Mouse (Mus musculus): Measurements from ENCODE around the gene Hpn.

The Hpn gene

DNA sequence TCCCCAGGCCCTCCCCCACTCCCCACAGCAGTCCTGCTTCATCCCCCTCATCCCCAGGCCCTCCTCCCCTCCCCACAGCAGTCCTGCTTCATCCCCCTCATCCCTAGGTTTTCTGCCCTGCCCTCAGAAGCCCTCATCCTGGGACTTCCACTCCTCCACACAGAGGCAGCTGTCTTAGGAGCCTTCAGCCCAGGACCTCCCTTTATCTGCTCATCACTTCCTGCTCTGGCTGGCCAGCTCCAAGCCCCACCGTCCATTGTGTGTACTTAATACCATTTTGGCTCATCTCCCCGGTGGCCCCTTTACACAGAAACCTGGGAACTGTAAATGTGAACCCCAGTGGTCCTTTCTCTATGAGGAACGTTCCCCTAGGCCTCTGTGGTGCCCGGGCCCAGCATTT lies 3.1 kb downstream of the Hpn start:
- DNase-seq (ENCODE audit: low read depth, low spot score): no peak

DNA sequence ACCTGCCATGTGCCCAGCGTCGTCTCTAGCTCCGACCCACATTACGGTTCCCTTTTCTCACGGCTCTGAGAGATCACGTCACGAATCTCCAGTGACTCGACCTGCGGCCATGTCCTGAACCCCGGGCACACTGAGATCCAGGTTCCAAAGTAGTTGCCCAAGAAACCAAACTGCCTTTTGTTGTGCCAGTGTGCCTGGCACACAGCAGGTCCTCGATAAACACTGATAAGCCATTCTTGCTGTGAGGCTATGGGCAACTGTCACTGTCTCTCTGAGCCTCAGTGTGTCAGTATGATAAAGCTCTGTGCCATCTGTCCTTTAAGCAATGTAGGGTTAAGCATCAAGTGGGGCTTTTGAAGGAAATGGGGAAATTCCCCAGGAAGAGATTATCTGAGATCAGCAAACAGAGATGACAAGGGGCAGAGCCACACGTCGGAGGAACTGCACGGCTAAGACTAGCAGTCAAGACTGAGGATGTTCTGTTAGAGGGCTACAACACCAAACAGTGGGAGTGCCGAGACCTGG lies 4.2 kb downstream of the Hpn start:
- DNase-seq (ENCODE audit: low read depth, low spot score): no peak

GRCm38 (mm10) chr7:31109796-31110195 lies 5.3 kb downstream of the Hpn start:
- no peak for DNase-seq (ENCODE audit: low read depth, low spot score)

- DNase-seq (ENCODE audit: low read depth, low spot score): no peak
Measured at GRCm38 (mm10) chr7:31109091-31109490, 6.0 kb downstream of the Hpn start.

DNA sequence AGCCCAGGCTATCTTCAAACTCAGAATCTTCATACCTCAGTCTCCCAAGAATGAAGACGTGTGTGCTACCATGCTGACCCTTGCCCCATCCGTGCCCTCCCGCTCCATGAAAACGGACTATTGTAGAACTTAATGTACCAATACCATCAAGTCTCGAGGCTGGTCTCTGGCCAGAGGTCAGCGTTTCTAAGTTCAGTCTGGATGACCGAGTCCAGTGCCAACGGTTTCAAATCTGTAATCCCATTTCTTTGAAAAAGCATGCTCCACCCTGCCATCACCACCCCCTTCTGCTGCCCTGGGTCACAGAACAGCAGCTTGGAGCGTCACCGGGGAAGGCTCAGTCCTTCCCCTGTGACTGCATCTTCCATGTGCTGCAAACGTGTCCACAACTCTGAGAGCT lies 7.3 kb downstream of the Hpn start:
- DNase-seq (ENCODE audit: low read depth, low spot score): no peak

DNA sequence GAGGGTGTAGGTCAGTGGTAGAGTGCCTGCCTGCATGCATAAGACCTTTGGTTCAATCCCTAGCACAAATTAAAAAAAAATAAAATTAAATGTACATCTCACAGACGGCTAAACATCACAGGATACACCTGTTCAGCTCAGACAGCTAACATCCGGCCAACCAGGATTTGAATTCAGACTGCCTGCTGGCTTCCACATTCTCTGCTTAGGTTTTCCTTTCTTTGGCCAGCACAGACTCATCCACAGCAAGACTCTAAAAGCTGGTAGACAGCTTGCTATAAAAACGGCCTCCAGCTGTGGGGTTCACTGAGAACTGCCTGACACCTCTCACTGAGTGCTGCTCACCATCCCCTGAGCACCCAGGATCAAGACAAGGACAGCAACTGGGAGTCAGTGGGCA lies 8.9 kb downstream of the Hpn start:
- DNase-seq (ENCODE audit: low read depth, low spot score): no peak

GRCm38 (mm10) chr7:31105061-31105768 lies 9.9 kb downstream of the Hpn start:
- peak; percentile 68 for DNase-seq (ENCODE audit: low read depth, low spot score)

DNA sequence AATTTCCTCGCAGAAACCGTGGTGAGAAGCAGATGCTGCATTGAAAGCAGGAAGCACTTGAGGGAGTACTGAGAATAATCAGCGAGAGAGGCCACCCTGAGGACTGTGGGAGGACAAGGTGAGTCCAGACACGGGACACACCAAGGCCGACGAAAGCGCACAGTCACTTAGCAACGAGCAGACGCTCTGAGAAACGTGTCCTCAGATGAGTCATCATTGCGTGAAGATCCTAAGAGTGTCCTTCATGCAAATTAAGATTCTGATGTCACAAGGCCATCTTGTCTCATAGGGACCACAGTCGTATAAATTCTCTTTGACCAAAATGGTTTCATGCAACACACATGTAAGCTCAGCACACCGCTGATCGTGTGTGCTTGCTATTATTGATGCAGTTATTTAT lies 14.3 kb downstream of the Hpn start:
- DNase-seq (ENCODE audit: low read depth, low spot score): no peak

DNA sequence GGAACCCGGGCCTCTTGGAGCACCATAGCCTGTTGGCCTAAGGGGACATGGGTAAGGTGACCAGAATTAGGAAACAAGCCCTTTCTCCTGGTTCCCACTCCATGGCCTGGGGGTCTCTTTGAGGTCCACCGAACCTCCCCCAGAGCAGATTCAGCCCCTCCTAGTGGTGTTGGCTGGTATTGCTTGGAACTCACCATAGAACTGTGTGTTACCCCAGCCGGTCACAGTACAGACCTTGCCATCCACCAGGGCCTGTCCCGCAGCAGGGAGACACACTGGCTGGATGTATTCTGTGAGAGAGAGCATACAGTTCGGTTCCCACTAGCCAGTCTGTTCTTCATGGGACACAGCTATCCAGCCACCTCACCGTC lies 15.5 kb downstream of the Hpn start:
- no peak for DNase-seq (ENCODE audit: low read depth, low spot score)

- DNase-seq (ENCODE audit: low read depth, low spot score): no peak
Measured at GRCm38 (mm10) chr7:31098697-31099611, 16.1 kb downstream of the Hpn start.

GRCm38 (mm10) chr7:31097583-31098248 lies 17.4 kb downstream of the Hpn start:
- DNase-seq (ENCODE audit: low read depth, low spot score): peak; percentile 69

- DNase-seq (ENCODE audit: low read depth, low spot score): no peak
Measured at GRCm38 (mm10) chr7:31096892-31097564, 18.1 kb downstream of the Hpn start.

DNA sequence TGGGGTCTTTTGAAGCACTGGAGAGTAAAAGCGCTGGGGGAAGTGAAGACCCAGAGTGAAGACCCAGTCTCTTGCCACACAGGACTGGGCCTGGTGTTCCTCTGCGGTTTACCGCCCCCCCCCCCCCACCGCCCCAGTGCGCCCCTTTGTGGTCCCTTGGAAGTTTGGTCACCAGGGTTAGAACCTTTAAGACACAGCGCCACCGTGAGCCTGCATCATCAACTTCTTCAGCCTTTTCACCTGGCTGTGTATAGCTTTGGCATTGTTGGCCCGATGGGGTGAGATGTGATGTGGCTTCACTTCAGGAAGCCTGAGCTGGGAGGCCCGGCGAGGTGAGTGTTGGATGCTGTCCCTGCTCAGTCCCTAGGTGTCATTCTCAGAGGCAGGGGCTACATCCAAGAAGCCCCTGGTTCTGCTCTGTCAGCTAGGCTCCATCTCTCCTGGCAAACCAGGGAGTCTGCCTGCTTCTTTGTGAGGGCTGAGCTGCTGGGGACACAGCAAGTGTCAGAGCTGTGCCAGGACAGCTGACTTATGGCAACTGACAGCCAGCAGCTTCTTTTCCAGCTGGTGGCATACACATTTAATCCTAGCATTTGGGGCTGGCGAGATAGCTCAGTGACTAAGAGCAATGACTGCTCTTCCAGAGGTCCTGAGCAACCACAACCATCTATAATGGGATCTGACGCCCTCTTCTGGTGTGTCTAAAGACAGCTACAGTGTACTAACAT lies 20.2 kb downstream of the Hpn start:
- DNase-seq (ENCODE audit: low read depth, low spot score): no peak

DNA sequence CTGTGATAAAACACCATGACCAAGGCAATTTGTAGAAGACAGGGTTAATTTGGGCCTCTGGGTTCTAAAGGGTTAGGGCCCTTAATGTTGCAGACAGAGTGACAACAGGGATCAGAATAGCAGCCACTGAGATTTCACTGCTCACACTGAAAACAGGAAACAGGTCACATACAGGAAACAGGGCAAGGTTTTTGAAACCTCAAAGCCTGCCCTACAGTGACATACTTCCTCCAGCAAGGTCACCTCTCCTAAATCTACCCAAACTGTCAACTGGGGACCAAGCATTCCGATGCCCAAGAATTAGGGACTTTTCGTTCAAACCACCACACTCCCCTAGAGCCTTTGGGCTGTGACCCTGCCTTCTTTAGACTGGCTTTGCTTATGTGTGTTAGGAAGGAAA lies 25.4 kb downstream of the Hpn start:
- no peak for DNase-seq (ENCODE audit: low read depth, low spot score)

DNA sequence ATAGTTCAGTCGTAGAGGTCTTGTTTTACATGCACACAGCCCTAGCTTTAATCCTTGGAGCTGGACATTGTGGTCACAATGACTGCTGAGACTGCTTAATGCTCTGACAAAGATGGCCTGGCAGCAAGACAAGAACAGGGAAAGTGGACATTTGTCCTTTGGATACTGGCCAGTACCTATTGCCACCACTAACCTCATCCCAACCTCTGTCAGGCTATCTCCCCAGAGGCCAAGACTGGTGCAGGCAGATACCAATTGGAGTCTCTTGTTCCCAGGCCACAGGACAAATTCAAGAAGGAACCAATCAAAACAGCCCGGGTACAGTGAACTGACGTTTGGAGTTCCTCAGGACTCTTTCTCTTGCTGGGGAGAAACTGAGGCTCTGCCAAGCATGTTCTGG lies 26.9 kb downstream of the Hpn start:
- DNase-seq (ENCODE audit: low read depth, low spot score): no peak

DNA sequence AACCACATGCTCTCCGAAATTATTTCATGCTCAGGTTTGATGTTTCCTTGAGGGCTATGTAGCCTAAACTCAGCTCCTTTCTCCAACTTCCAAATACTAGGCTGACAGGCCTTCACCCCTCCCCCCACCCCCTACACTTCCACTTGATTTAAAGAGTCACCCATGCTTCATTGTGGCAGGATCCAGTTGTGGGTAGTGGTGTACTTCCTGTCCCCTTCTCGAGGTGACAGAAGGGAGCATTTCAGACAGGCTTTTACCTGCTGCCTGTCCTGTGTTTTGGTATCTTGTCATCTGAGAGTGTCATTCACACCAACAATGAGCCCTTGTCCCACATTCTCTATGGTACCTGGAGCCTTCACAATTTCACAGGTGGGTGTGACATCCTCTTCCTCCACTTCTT lies 27.8 kb downstream of the Hpn start:
- DNase-seq (ENCODE audit: low read depth, low spot score): no peak

DNA sequence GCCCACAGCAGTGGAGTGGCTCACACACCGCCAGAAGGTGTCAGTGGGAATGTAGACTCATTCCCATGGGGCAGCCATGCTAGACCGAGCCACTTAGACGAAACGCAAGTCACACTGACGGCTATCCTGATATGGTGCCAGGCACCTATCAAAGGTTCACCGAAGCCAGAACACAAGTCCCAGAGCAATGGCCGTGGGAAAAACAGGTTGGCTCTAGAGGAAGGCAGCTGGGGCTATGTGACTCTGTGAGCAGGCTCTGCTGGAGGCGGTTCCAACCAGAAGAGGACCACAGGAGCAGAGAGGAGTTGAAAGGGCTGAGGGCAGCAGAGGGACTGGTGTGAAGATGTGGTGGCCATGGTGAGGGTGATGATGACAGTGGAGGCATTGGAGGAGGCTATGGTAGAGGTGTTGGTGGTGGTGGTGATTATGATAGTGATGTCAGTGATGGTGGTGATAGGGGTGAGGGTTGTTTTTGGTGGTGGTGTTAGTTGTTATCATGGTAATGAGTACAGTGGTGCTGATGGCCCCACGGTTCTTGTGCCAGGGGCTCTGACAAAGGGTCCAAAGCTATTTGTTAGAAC lies 28.8 kb downstream of the Hpn start:
- no peak for DNase-seq (ENCODE audit: low read depth, low spot score)

- DNase-seq (ENCODE audit: low read depth, low spot score): no peak
Measured at GRCm38 (mm10) chr7:31085171-31085570, 29.9 kb downstream of the Hpn start.

GRCm38 (mm10) chr7:31084140-31084539 lies 30.9 kb downstream of the Hpn start:
- no peak for DNase-seq (ENCODE audit: low read depth, low spot score)

- DNase-seq (ENCODE audit: low read depth, low spot score): peak; percentile 62
Measured at GRCm38 (mm10) chr7:31082831-31083588, 32.1 kb downstream of the Hpn start.
